Mouse (Mus musculus) bone marrow, adult 2 months (tissue): ENCODE data around the gene Chid1. TPM values are rescaled to one million over a fixed set of nuclear protein-coding genes. Genes with fewer than 3 reads are reported as not detected.

ENCODE experiments used
- H3K27ac ChIP-seq: fragments of 200-500 bp; 2 replicates; pipeline ENCODE4 v1.5.1; 2012; ENCODE audit warnings: low read depth, mild to moderate bottlenecking, control low read depth, inconsistent platforms, low read length; ENCODE audit not compliant: control insufficient read depth, poor library complexity, insufficient read depth
- H3K4me1 ChIP-seq: fragments of 200-500 bp; 2 replicates; pipeline ENCODE4 v1.6.1; 2011; ENCODE audit warnings: low read length; ENCODE audit not compliant: control insufficient read depth, insufficient read depth
- H3K4me3 ChIP-seq: fragments of 200-500 bp; replicated peaks from 2 replicates; pipeline ENCODE3; 2011; ENCODE audit warnings: mild to moderate bottlenecking, low read depth, low read length, control low read depth; ENCODE audit not compliant: control insufficient read depth
- CTCF ChIP-seq: fragments of 200-500 bp; IDR thresholded peaks from 2 replicates; pipeline ENCODE4 v1.5.1; 2011; ENCODE audit warnings: low read length, control low read depth; ENCODE audit not compliant: control insufficient read depth, insufficient read depth
- POLR2A ChIP-seq: fragments of 200-500 bp; IDR thresholded peaks from 2 replicates; pipeline ENCODE4 v1.6.1; 2011; ENCODE audit warnings: low read depth, mild to moderate bottlenecking, control low read depth, low read length, borderline replicate concordance; ENCODE audit not compliant: control insufficient read depth
- WGBS: fragments of 180-500 bp; shearing (Covaris S2); methylation state at CpG from one replicate; pipeline ENCODE4 v1.1.7; 2018; 5-methylcytosine and 5-hydroxymethylcytosine counted together
- polyA plus RNA-seq: library from polyadenylated mRNA; stranded (reverse); fragments of >200 nt; gene quantifications from 2 replicates; pipeline ENCODE4 v1.2.4, GENCODE M21; 2011; ENCODE audit warnings: low replicate concordance; ENCODE audit not compliant: missing spikeins, insufficient read depth, insufficient read length

Chid1 gene
- polyA plus RNA-seq, 1 experiment = 10.9 TPM

GRCm38 (mm10) chr7:141463824-141464602 lies 75.6 kb downstream of the Chid1 start:
- WGBS = 27% methylated on average over 12 of the region's 12 CpGs
- H3K4me1 ChIP-seq = peaks cover 8% of the 10 kb centered on the region
- no peak overlapping the region for H3K27ac ChIP-seq
- TF ChIP-seq POLR2A = no peak
- no peak for TF ChIP-seq CTCF
- H3K4me3 ChIP-seq = no peak overlapping the region

GRCm38 (mm10) chr7:141462333-141462821 lies 77.3 kb downstream of the Chid1 start:
- H3K4me3 ChIP-seq = peak overlapping the region; percentile 26
- 34% methylated on average over 5 of the region's 5 CpGs for WGBS
- H3K4me1 ChIP-seq = peaks cover 3% of the 10 kb centered on the region
- H3K27ac ChIP-seq = no peak overlapping the region
- TF ChIP-seq CTCF (no peak), POLR2A (no peak)

GRCm38 (mm10) chr7:141461521-141462332 lies 77.9 kb downstream of the Chid1 start:
- WGBS = 6% methylated on average over 59 of the region's 59 CpGs

GRCm38 (mm10) chr7:141460391-141461113 lies 79.1 kb downstream of the Chid1 start, which contains the start of gene Cracr2b:
Cracr2b (plus strand) TSS chr7:141461094.
- TF ChIP-seq POLR2A (no peak; the same call in 1 of the 2 replicates), CTCF (no peak)
- Histone ChIP-seq H3K4me3 (peak within 1 kb of the TSS; percentile 26), H3K4me1 (peaks cover 3% of the 10 kb centered on the region; the same call in 1 of the 2 replicates), H3K27ac (no peak within 1 kb of the TSS; the same call in 1 of the 2 replicates)
- WGBS = 53% methylated on average over 15 of the region's 15 CpGs

More at GRCm38 (mm10) chr7:141461521-141462332, 77.9 kb downstream of the Chid1 start:
- Histone ChIP-seq H3K27ac (no peak overlapping the region), H3K4me1 (peaks cover 4% of the 10 kb centered on the region), H3K4me3 (peak overlapping the region; percentile 26)
- TF ChIP-seq CTCF = no peak
- TF ChIP-seq POLR2A = no peak

- WGBS = 70% methylated on average over 5 of the region's 5 CpGs
- H3K27ac ChIP-seq = no peak overlapping the region
- H3K4me1 ChIP-seq = peaks cover 3% of the 10 kb centered on the region; the same call in 1 of the 2 replicates
- no peak overlapping the region for H3K4me3 ChIP-seq
- TF ChIP-seq CTCF (no peak), POLR2A (no peak)
Measured at GRCm38 (mm10) chr7:141460001-141460390, 79.7 kb downstream of the Chid1 start.

- H3K27ac ChIP-seq = no peak overlapping the region
- no peak for TF ChIP-seq CTCF
- TF ChIP-seq POLR2A = no peak
- peaks cover 7% of the 10 kb centered on the region; the same call in 1 of the 2 replicates for H3K4me1 ChIP-seq
- H3K4me3 ChIP-seq = no peak overlapping the region
- 86% methylated on average over 17 of the region's 17 CpGs for WGBS
Measured at GRCm38 (mm10) chr7:141459301-141459711, 80.4 kb downstream of the Chid1 start.

GRCm38 (mm10) chr7:141458661-141459060 lies 81.0 kb downstream of the Chid1 start:
- Histone ChIP-seq H3K4me1 (peaks cover 7% of the 10 kb centered on the region; the same call in 1 of the 2 replicates), H3K4me3 (no peak overlapping the region), H3K27ac (no peak overlapping the region)
- no peak for TF ChIP-seq CTCF
- no peak for TF ChIP-seq POLR2A
- 86% methylated on average over 11 of the region's 11 CpGs for WGBS
